Mouse (Mus musculus) ovary, adult 18-20 months (tissue): ENCODE results near the gene Ggn.
"Not testable (repeated sequence)": the region's sequence is repeated elsewhere in the genome, so short reads cannot be mapped to it uniquely, and the experiment has no call there.

Experiments
- DNase-seq: peaks from one replicate; pipeline ENCODE4 v3.0.0; 2022; ENCODE audit warnings: low spot score, mixed read lengths

Gene Ggn

GRCm38 (mm10) chr7:29212775-29213560 lies 43.0 kb downstream of the Ggn start:
- not testable (repeated sequence) for DNase-seq

GRCm38 (mm10) chr7:29213675-29214082 lies 43.7 kb downstream of the Ggn start, which contains the start of gene Catsperg1:
Catsperg1 (minus strand) TSS chr7:29214035.
- DNase-seq: no peak

DNA sequence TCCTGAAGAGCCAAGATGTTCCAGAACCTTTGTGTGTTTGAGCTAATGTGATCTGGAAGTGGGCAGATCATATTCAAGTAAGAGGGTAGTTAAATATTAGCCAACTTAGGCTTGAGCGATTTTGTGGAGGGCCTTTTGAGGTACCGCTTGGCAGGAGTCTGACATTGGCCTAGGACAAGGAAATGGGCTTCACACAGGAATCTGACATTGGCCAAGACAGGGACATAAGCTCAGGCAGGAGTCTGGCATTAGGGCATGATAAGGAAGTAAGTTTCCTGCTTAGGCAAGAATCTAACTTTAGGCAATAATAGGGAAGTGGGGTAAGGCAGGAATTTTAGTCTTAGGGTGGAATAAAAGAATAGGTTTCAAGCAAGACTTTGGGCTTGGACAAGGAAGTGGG lies 44.2 kb downstream of the Ggn start:
- DNase-seq: no peak

DNA sequence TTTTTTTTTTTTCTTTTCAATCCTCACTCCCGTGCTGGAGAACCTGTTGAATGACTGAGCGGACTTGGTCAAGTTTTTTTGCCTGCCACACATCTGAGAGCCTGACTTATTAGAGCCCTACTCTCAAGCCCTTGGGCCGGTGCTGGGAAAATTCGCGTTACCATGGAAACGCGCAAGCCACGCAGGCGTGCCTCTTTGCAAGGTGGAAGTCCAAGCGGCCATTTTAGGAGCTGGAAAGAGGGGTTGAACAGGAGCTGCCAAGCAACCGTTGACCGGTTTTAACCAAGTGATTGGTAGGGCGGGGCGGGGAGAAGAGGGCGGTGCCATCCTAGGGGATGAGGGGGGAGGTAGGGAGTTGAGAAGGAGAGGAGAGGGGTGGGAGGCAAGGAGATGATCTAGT lies 44.8 kb downstream of the Ggn start:
- no peak for DNase-seq
